Mouse (Mus musculus) limb, embryonic 15.5 days (tissue): ENCODE results near the gene Mrtfb. TPM values are rescaled to one million over a fixed set of nuclear protein-coding genes. Genes with fewer than 3 reads are reported as not detected.

Experiments
- ATAC-seq: fragments of 200-750 bp; cut with Nextera tagmentation; 2 replicates; pipeline ENCODE4 v1.8.0; 2017; ENCODE audit warnings: low read depth, moderate TSS enrichment; ENCODE audit not compliant: insufficient number of reproducible peaks, low FRiP score, low TSS enrichment
- H3K27ac ChIP-seq: fragments of 300-500 bp; sonication (generic); 2 replicates; pipeline ENCODE4 v1.5.1; 2015; ENCODE audit warnings: moderate library complexity, mild to moderate bottlenecking, inconsistent platforms
- H3K27me3 ChIP-seq: fragments of 300-500 bp; sonication (generic); 2 replicates; pipeline ENCODE4 v1.6.1; 2015; ENCODE audit warnings: inconsistent platforms
- H3K36me3 ChIP-seq: fragments of 300-500 bp; sonication (generic); 2 replicates; pipeline ENCODE4 v1.6.1; 2015; ENCODE audit warnings: inconsistent platforms
- H3K4me1 ChIP-seq: fragments of 300-500 bp; sonication (generic); 2 replicates; pipeline ENCODE4 v1.6.1; 2015; ENCODE audit warnings: inconsistent platforms
- H3K4me2 ChIP-seq: fragments of 300-500 bp; sonication (generic); 2 replicates; pipeline ENCODE4 v1.6.1; 2015; ENCODE audit warnings: mild to moderate bottlenecking, inconsistent platforms
- H3K4me3 ChIP-seq: fragments of 300-500 bp; sonication (generic); 2 replicates; pipeline ENCODE4 v1.5.1; 2015; ENCODE audit warnings: mild to moderate bottlenecking, inconsistent platforms
- H3K9ac ChIP-seq: fragments of 300-500 bp; sonication (generic); 2 replicates; pipeline ENCODE4 v1.6.1; 2015; ENCODE audit warnings: inconsistent platforms
- H3K9me3 ChIP-seq: fragments of 300-500 bp; sonication (generic); 2 replicates; pipeline ENCODE4 v1.6.1; 2016; ENCODE audit warnings: inconsistent platforms
- WGBS: fragments of 180-500 bp; shearing (Covaris S2); methylation state at CpG from one replicate; pipeline ENCODE4 v1.1.7; 2015; 5-methylcytosine and 5-hydroxymethylcytosine counted together
- polyA plus RNA-seq: library from polyadenylated mRNA; unstranded; fragments of >200 nt; fragmentation: Nextera tagmentation; extraction: Ambion mirVana; gene quantifications from 2 replicates; pipeline ENCODE4 v1.2.1, GENCODE M21; 2015

The Mrtfb gene
- polyA plus RNA-seq, 1 experiment from 2014 or later = 20.2 TPM

- ATAC-seq = no peak
- Histone ChIP-seq H3K4me2 (no peak overlapping the region), H3K27me3 (no peaks in the 10 kb centered on the region), H3K27ac (no peak overlapping the region), H3K4me1 (peaks cover 18% of the 10 kb centered on the region), H3K4me3 (no peak overlapping the region), H3K9ac (no peak overlapping the region), H3K36me3 (no peaks in the 10 kb centered on the region), H3K9me3 (no peaks in the 10 kb centered on the region)
Measured at GRCm38 (mm10) chr16:13358741-13359140, 102.5 kb downstream of the Mrtfb start.

GRCm38 (mm10) chr16:13359405-13359858 is 103.2 kb downstream of the Mrtfb start:
- H3K27ac ChIP-seq = no peak overlapping the region
- no peak for ATAC-seq
- no peak overlapping the region for H3K9ac ChIP-seq
- H3K4me2 ChIP-seq = no peak overlapping the region
- H3K27me3 ChIP-seq = no peaks in the 10 kb centered on the region
- H3K36me3 ChIP-seq = no peaks in the 10 kb centered on the region
- 48% methylated on average over 9 of the region's 9 CpGs for WGBS
- H3K9me3 ChIP-seq = no peaks in the 10 kb centered on the region
- no peak overlapping the region for H3K4me3 ChIP-seq
- H3K4me1 ChIP-seq = peaks cover 15% of the 10 kb centered on the region

GRCm38 (mm10) chr16:13360208-13360607 is 103.9 kb downstream of the Mrtfb start:
- Histone ChIP-seq H3K27me3 (no peaks in the 10 kb centered on the region), H3K4me2 (no peak overlapping the region), H3K36me3 (no peaks in the 10 kb centered on the region), H3K4me3 (no peak overlapping the region), H3K9me3 (no peaks in the 10 kb centered on the region), H3K4me1 (peaks cover 15% of the 10 kb centered on the region), H3K9ac (no peak overlapping the region), H3K27ac (peak overlapping the region; percentile 11; the same call in 1 of the 2 replicates)
- ATAC-seq = no peak

DNA sequence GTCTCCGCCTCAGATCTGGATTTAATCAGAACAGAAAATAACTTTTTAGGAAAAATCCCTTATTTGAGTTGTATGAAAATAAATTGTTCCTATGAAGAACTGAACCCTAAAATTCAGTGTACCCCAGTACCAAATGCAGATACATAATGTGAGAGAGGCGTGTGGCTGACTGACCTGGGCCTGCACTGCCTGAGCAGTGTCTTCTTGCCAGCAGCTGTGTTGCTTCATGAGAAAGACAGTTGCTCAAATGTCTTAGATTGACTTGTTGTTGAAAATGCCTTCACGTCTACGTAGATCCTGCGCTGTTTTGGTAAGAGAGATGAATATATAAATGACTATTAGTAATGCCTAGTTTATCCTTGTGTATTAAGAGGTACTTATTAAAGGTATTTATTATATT is 104.6 kb downstream of the Mrtfb start:
- Histone ChIP-seq H3K36me3 (no peaks in the 10 kb centered on the region), H3K4me3 (no peak overlapping the region), H3K4me2 (no peak overlapping the region), H3K27ac (no peak overlapping the region), H3K27me3 (no peaks in the 10 kb centered on the region), H3K4me1 (peaks cover 15% of the 10 kb centered on the region), H3K9me3 (no peaks in the 10 kb centered on the region), H3K9ac (no peak overlapping the region)
- ATAC-seq = no peak
- WGBS = 92% methylated on average over 5 of the region's 5 CpGs

GRCm38 (mm10) chr16:13363141-13363540 is 106.9 kb downstream of the Mrtfb start:
- H3K4me1 ChIP-seq = peaks cover 18% of the 10 kb centered on the region
- H3K4me2 ChIP-seq = no peak overlapping the region
- 74% methylated on average over 5 of the region's 5 CpGs for WGBS
- no peak overlapping the region for H3K9ac ChIP-seq
- no peak overlapping the region for H3K27ac ChIP-seq
- H3K9me3 ChIP-seq = no peaks in the 10 kb centered on the region
- no peak overlapping the region for H3K4me3 ChIP-seq
- H3K36me3 ChIP-seq = no peaks in the 10 kb centered on the region
- no peak for ATAC-seq
- no peaks in the 10 kb centered on the region for H3K27me3 ChIP-seq

DNA sequence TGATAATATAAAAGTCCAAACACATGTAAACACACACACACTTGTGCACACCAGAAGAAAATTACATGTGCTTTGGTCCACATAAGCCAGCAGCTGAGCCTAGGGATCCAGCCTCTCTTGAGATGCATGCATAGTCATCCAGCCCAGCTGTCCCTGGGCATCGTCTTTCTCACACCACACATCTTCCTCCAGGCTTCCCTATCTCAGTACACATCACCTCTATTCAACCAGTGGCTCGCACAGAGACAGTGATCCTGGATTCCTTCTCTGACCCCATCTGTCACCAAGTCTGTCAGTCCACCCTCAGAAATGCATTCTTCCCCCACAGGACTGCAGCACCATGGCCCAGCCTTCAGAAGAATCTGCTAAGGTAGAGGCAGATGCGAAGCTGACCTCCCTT is 107.9 kb downstream of the Mrtfb start:
- Histone ChIP-seq H3K27ac (no peak overlapping the region), H3K9ac (no peak overlapping the region), H3K4me1 (peaks cover 13% of the 10 kb centered on the region), H3K9me3 (no peaks in the 10 kb centered on the region), H3K4me2 (no peak overlapping the region), H3K4me3 (no peak overlapping the region), H3K36me3 (no peaks in the 10 kb centered on the region), H3K27me3 (no peaks in the 10 kb centered on the region)
- 53% methylated on average over 3 of the region's 3 CpGs for whole genome bisulfite sequencing
- ATAC-seq = no peak

- Histone ChIP-seq H3K9ac (no peak overlapping the region), H3K4me1 (peaks cover 13% of the 10 kb centered on the region), H3K27me3 (no peaks in the 10 kb centered on the region), H3K36me3 (no peaks in the 10 kb centered on the region), H3K4me2 (no peak overlapping the region), H3K9me3 (no peaks in the 10 kb centered on the region), H3K27ac (peak overlapping the region; percentile 80), H3K4me3 (no peak overlapping the region)
- 40% methylated on average over 1 of the region's 1 CpGs for WGBS
- ATAC-seq = no peak
Measured at GRCm38 (mm10) chr16:13366256-13366655, 110.0 kb downstream of the Mrtfb start.

- Histone ChIP-seq H3K9ac (no peak overlapping the region), H3K9me3 (no peaks in the 10 kb centered on the region), H3K36me3 (no peaks in the 10 kb centered on the region), H3K4me3 (no peak overlapping the region), H3K4me1 (peaks cover 17% of the 10 kb centered on the region), H3K27me3 (no peaks in the 10 kb centered on the region), H3K27ac (peak overlapping the region; percentile 80), H3K4me2 (no peak overlapping the region)
- ATAC-seq = peak; percentile 64; the same call in 1 of the 2 replicates
- 20% methylated on average over 4 of the region's 4 CpGs for WGBS
Measured at GRCm38 (mm10) chr16:13366802-13367465, 110.7 kb downstream of the Mrtfb start.

DNA sequence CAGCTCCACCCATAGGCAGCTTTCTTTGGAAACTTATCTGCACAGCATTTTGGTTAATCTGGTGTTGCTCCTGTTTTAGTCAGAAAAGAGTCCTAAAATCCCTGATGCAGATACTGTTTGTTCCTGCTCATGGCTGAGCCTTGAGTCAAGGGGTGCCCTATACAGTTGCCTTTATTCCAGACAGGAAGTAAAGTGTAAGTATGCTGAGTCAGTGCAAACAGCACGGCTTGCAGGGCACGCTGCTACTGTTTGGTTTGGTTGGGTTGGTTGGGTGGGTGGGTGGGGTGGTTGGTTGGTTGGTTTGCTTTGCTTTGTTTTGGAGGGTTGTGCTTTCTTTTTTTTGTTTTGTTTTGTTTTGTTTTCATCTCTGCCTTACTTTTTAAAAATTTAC is 111.2 kb downstream of the Mrtfb start:
- ATAC-seq = no peak
- Histone ChIP-seq H3K9me3 (no peaks in the 10 kb centered on the region), H3K27ac (peak overlapping the region; percentile 80), H3K4me1 (peaks cover 19% of the 10 kb centered on the region), H3K27me3 (no peaks in the 10 kb centered on the region), H3K36me3 (no peaks in the 10 kb centered on the region), H3K4me3 (no peak overlapping the region), H3K9ac (no peak overlapping the region), H3K4me2 (no peak overlapping the region)
- 59% methylated on average over 2 of the region's 2 CpGs for WGBS

DNA sequence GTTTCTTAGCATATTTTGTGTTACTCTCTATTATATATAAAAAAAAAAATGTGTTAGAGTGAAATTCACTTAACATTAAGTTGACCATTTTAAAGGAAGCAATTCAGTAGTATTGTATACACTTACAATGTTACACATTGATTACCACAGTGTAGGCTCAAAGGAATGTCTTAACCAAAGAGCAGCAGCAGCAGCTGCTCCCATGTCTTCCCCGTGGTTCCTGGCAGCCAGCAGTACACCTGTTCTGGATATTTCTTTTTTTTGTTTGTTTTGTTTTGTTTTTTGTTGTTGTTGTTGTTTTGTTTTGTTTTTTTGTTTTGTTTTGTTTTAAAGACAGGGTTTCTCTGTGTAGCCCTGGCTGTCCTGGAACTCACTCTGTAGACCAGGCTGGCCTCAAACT is 112.4 kb downstream of the Mrtfb start:
- 83% methylated on average over 1 of the region's 1 CpGs for WGBS
- Histone ChIP-seq H3K27ac (no peak overlapping the region), H3K4me2 (no peak overlapping the region), H3K27me3 (no peaks in the 10 kb centered on the region), H3K4me3 (no peak overlapping the region), H3K36me3 (no peaks in the 10 kb centered on the region), H3K9me3 (no peaks in the 10 kb centered on the region), H3K9ac (no peak overlapping the region), H3K4me1 (peaks cover 19% of the 10 kb centered on the region)
- ATAC-seq = no peak

DNA sequence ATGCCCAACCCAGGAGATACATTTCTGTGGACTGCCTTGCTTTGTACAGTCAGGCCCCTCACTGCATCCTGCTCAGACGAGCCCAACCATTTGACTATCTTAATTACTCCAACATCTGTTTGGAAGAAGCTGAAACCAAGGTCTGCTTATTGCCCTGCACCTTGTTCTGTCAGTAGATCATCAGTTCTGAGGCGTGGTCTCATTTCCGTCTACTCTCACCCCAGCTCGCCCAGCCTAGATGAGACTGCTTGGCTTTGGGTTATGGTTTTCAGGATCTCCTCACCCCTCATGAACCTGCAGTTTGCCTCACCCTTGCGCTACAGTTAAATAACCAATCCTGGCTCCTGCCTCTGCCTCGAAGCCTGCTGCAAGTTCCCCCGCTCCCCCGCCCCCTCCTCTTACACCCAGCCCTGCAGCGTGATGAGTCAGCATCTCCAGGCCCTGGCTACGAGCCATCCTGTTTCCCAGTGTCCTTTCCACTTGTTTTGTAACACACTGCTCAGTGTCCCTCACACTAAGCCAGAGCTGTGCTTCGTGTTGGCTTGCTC is 115.5 kb downstream of the Mrtfb start:
- Histone ChIP-seq H3K27ac (peak overlapping the region; percentile 59; the same call in 1 of the 2 replicates), H3K9ac (no peak overlapping the region), H3K36me3 (no peaks in the 10 kb centered on the region), H3K4me2 (no peak overlapping the region), H3K9me3 (no peaks in the 10 kb centered on the region), H3K4me3 (no peak overlapping the region), H3K27me3 (no peaks in the 10 kb centered on the region), H3K4me1 (peaks cover 13% of the 10 kb centered on the region)
- 15% methylated on average over 11 of the region's 11 CpGs for WGBS
- no peak; the same call in 1 of the 2 replicates for ATAC-seq

DNA sequence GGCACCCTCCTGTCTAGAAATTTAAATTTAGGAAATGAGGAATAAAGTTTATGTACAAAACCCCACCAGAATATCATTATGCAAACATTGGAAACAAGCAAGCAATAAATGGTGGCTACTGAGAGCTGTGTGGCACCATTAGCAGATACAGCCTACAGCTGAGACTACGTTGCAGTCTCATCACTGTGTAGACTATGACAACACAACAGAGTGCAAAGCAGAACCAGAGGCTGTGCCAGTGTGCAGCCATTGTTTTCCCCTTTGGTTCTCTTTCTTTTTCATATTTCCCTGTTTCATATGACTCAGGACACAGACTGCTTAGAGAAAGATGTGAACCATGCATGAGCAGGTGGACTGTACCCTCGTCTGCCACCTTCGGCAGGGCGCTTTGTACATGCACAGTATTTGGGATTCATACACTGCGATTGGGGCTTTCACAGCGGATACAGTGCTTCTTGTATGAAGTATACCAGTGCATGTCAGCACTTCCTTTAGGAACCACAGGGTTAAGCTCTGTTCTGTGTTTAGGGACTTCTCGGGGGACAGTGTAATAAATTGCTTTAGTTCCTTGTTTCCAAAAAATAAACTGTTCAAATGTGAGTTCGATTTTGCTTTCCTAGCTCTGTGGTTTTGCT is 116.7 kb downstream of the Mrtfb start:
- Histone ChIP-seq H3K4me1 (peaks cover 7% of the 10 kb centered on the region), H3K4me2 (no peak overlapping the region), H3K27me3 (no peaks in the 10 kb centered on the region), H3K9ac (no peak overlapping the region), H3K9me3 (no peaks in the 10 kb centered on the region), H3K27ac (no peak overlapping the region), H3K4me3 (no peak overlapping the region), H3K36me3 (no peaks in the 10 kb centered on the region)
- no peak for ATAC-seq
- WGBS = 80% methylated on average over 8 of the region's 8 CpGs
